Mouse (Mus musculus) c-Kit-negative CD71-positive TER-119-positive erythroid progenitor cells, embryonic 14.5 days (primary cell): ENCODE data around the gene Siah3.
"Not testable (repeated sequence)": the region's sequence is repeated elsewhere in the genome, so short reads cannot be mapped to it uniquely, and the experiment has no call there.

ENCODE experiments used
- DNase-seq: peaks from one replicate; pipeline ENCODE4 v3.0.0-alpha.2; 2013; ENCODE audit warnings: low read depth, low spot score

Gene Siah3

GRCm38 (mm10) chr14:75455743-75456421 lies at the start of gene Siah3:
Gene Siah3, plus strand, starts transcription at chr14:75455982.
- no peak for DNase-seq

GRCm38 (mm10) chr14:75409772-75410171 lies 46.0 kb upstream of the Siah3 start:
- DNase-seq, result no peak

- no peak for DNase-seq
These were observed 45.4 kb upstream of the Siah3 start for GRCm38 (mm10) chr14:75410392-75410791.

- DNase-seq, result no peak
These were observed 37.1 kb upstream of the Siah3 start for GRCm38 (mm10) chr14:75418721-75419120.

- DNase-seq, result no peak
These were observed 35.9 kb upstream of the Siah3 start for GRCm38 (mm10) chr14:75419876-75420275.

- DNase-seq, result no peak
These were observed 35.0 kb upstream of the Siah3 start for GRCm38 (mm10) chr14:75420811-75421210.

GRCm38 (mm10) chr14:75431173-75431786 lies 24.5 kb upstream of the Siah3 start:
- no peak for DNase-seq

- DNase-seq, result no peak
These were observed 22.9 kb upstream of the Siah3 start for GRCm38 (mm10) chr14:75432850-75433249.

- no peak for DNase-seq
These were observed 21.2 kb upstream of the Siah3 start for GRCm38 (mm10) chr14:75434576-75434975.

- no peak for DNase-seq
These were observed 11.2 kb upstream of the Siah3 start for GRCm38 (mm10) chr14:75444486-75445105.

- DNase-seq, result no peak
These were observed 10.4 kb upstream of the Siah3 start for GRCm38 (mm10) chr14:75445281-75445947.

GRCm38 (mm10) chr14:75445948-75446281 lies 9.9 kb upstream of the Siah3 start:
- no peak for DNase-seq

GRCm38 (mm10) chr14:75446314-75446713 lies 9.5 kb upstream of the Siah3 start:
- not testable (repeated sequence) for DNase-seq

- DNase-seq, result no peak
These were observed 1.9 kb upstream of the Siah3 start for GRCm38 (mm10) chr14:75453906-75454305.

- DNase-seq, result no peak
These were observed 1.1 kb upstream of the Siah3 start for GRCm38 (mm10) chr14:75454716-75455115.

- DNase-seq, result no peak
These were observed 430 bp upstream of the Siah3 start for GRCm38 (mm10) chr14:75455361-75455742.

- DNase-seq, result no peak
These were observed 873 bp downstream of the Siah3 start for GRCm38 (mm10) chr14:75456489-75457220.

- DNase-seq, result no peak
These were observed 1.4 kb downstream of the Siah3 start for GRCm38 (mm10) chr14:75457221-75457600.

GRCm38 (mm10) chr14:75459431-75459830 lies 3.6 kb downstream of the Siah3 start:
- DNase-seq, result no peak

GRCm38 (mm10) chr14:75459991-75460390 lies 4.2 kb downstream of the Siah3 start:
- DNase-seq, result no peak

GRCm38 (mm10) chr14:75460436-75460835 lies 4.7 kb downstream of the Siah3 start:
- DNase-seq, result no peak

GRCm38 (mm10) chr14:75461770-75462169 lies 6.0 kb downstream of the Siah3 start:
- DNase-seq, result no peak
